Mouse (Mus musculus) forebrain, postnatal 0 days (tissue): ENCODE measurements at regions not wholly inside any gene's neighbourhood (a gene's known extent, or its start where the extent isn't known, plus 50 kb on each side); places are given as distances from the start of the nearest gene placed in this dataset.
A peak's percentile ranks its signal among the peaks of the same experiment; 100 is the strongest.

Experiments
- ATAC-seq: fragments of 200-750 bp; cut with Nextera tagmentation; 2 replicates; pipeline ENCODE4 v1.8.0; 2017; ENCODE audit warnings: mild to moderate bottlenecking, moderate library complexity
- DNase-seq: peaks from one replicate; pipeline ENCODE4 v3.0.0-alpha.2; 2015
- H3K27ac ChIP-seq: fragments of 300-500 bp; sonication (generic); 2 replicates; pipeline ENCODE4 v1.5.1; 2014; ENCODE audit warnings: low read depth, mild to moderate bottlenecking, antibody characterized with exemption, low read length, moderate library complexity, mixed read lengths
- H3K27me3 ChIP-seq: fragments of 300-500 bp; sonication (generic); 2 replicates; pipeline ENCODE4 v1.6.1; 2014; ENCODE audit warnings: mild to moderate bottlenecking, low read length, mixed read lengths; ENCODE audit not compliant: insufficient read depth
- H3K36me3 ChIP-seq: fragments of 300-500 bp; sonication (generic); 2 replicates; pipeline ENCODE4 v1.6.1; 2014; ENCODE audit warnings: mild to moderate bottlenecking, moderate library complexity; ENCODE audit not compliant: insufficient read depth
- H3K4me1 ChIP-seq: fragments of 300-500 bp; sonication (generic); 2 replicates; pipeline ENCODE4 v1.6.1; 2014; ENCODE audit warnings: antibody characterized with exemption; ENCODE audit not compliant: insufficient read depth
- H3K4me2 ChIP-seq: fragments of 300-500 bp; sonication (generic); 2 replicates; pipeline ENCODE4 v1.6.1; 2014; ENCODE audit warnings: low read depth, mild to moderate bottlenecking, moderate library complexity
- H3K4me3 ChIP-seq: fragments of 300-500 bp; sonication (generic); 2 replicates; pipeline ENCODE4 v1.5.1; 2014; ENCODE audit warnings: low read depth, low read length, mixed read lengths
- H3K9ac ChIP-seq: fragments of 300-500 bp; sonication (generic); 2 replicates; pipeline ENCODE4 v1.6.1; 2014; ENCODE audit warnings: mild to moderate bottlenecking
- H3K9me3 ChIP-seq: fragments of 300-500 bp; sonication (generic); 2 replicates; pipeline ENCODE4 v1.6.1; 2016; ENCODE audit warnings: low read length
- CTCF ChIP-seq: sonication (generic); IDR thresholded peaks from 2 replicates; pipeline ENCODE4 v1.5.1; 2016; ENCODE audit warnings: antibody characterized with exemption, control low read depth, low read depth
- WGBS: fragments of 180-500 bp; shearing (Covaris S2); extraction: QIAGEN DNeasy Blood & Tissue Kit; methylation state at CpG from one replicate; pipeline ENCODE4 v1.1.7; 2014; 5-methylcytosine and 5-hydroxymethylcytosine counted together

DNA sequence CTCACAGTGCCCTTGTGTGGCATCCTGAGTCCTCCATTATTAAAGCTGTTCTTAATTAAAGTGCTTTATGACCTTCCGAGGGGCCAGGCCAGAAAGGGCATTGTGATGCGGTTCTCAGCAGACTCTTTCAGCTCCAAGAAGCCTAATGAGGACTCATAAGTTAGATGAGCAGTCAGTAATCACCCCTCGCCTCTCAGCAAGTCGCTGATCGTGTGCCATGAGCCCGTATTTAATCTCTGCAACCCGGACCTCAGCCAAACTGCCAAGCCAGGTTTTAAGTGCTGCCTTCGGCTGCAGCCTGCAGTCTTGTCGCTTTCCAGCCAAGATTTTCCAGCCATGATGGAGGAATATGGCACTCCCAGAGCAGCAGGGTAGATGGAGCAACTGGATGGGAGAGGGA, 56.1 kb upstream of the Rbfox1 start:
- no peak overlapping the region for H3K9ac ChIP-seq
- H3K4me3 ChIP-seq, result no peak overlapping the region
- H3K36me3 ChIP-seq, result no peaks in the 10 kb centered on the region
- H3K27me3 ChIP-seq, result no peaks in the 10 kb centered on the region
- ATAC-seq (no peak), DNase-seq (peak; percentile 42)
- no peak for TF ChIP-seq CTCF
- H3K9me3 ChIP-seq, result no peaks in the 10 kb centered on the region
- WGBS, result 35% methylated on average over 9 of the region's 9 CpGs
- no peak overlapping the region for H3K4me2 ChIP-seq
- no peak overlapping the region for H3K27ac ChIP-seq
- no peaks in the 10 kb centered on the region; the same call in 1 of the 2 replicates for H3K4me1 ChIP-seq

DNA sequence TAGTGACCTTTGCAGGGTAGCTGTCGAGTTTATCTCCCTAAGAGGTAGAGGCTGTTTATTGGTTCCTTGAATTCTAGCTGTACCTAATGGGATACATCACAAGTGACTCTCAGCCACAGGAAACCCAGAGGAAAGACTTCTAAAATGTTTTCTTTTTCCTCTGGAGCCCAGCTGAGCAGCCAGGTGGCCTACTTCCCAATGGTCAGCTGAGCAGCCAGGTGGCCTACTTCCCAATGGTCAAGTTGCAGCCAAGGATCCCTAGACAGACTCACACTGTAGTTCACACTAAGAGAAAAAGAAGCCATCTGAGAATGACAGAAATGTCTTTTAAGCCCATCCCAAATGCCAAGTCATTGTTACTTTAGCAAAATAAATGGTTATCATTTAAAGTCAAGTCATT, 61.8 kb upstream of the Rbfox1 start:
- WGBS, result 68% methylated on average over 1 of the region's 1 CpGs
- H3K4me3 ChIP-seq, result no peak overlapping the region
- H3K9ac ChIP-seq, result no peak overlapping the region

DNA sequence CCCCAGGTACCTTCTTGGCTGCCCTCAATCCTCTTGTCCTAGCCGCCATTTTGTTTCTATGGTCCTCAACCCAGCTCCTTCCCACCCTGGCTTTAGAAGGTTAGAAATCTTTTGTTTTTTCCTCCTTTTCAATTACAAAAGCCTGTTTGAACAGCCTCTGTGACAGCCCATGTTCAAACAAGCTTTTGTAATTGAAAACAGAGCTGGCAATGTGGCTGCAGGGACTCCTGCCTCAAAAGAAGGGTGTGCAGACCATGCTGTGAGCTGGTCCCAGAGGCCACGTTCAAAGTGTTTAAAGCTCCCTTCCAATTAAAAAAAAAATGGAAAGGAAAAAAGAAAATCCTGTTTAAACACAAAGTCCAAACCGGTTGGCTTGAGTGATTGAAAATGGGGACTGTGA, 68.0 kb upstream of the Rbfox1 start:
- WGBS, result 9% methylated on average over 3 of the region's 3 CpGs
- no peaks in the 10 kb centered on the region for H3K36me3 ChIP-seq
- H3K9me3 ChIP-seq, result no peaks in the 10 kb centered on the region
- no peak overlapping the region for H3K4me2 ChIP-seq
- H3K27me3 ChIP-seq, result no peaks in the 10 kb centered on the region
- no peak for DNase-seq
- no peak overlapping the region for H3K27ac ChIP-seq
- H3K9ac ChIP-seq, result no peak overlapping the region
- H3K4me1 ChIP-seq, result no peaks in the 10 kb centered on the region
- TF ChIP-seq CTCF, result no peak
- H3K4me3 ChIP-seq, result no peak overlapping the region
- ATAC-seq, result no peak

More for the DNA sequence above, 61.8 kb upstream of the Rbfox1 start:
- DNase-seq, result no peak
- ATAC-seq, result no peak
- H3K9me3 ChIP-seq, result no peaks in the 10 kb centered on the region
- no peaks in the 10 kb centered on the region for H3K4me1 ChIP-seq
- no peak overlapping the region for H3K4me2 ChIP-seq
- no peaks in the 10 kb centered on the region for H3K36me3 ChIP-seq
- no peak overlapping the region for H3K27ac ChIP-seq
- TF ChIP-seq CTCF, result no peak
- H3K27me3 ChIP-seq, result no peaks in the 10 kb centered on the region

DNA sequence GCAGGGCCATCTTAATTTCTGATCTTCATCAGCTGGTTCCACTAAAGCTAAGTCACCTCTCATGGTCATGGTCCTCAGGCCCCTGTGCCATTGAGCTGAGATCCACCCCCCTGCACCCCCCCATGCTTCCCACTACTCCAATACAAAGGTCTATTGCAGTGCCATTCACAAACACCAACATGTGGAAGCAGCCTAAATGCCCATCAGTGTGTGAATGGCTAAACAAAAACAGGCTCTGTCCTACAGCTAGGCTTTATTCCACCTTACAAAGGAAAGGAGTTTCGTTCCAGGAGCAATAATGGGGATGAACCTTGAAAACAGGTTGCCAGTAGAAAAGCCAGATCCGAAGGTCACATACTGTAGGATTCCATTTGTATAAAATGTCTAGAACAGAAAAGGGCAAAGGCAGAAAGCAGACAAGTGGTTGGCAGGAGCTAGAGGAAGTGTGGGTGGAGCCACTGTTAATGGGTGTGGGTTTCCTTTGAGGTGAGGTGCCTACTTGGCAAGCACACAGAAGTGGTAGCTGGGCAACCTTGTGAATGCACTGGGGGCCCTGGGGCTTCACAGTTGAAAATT, 72.8 kb upstream of the Rbfox1 start:
- H3K4me3 ChIP-seq, result no peak overlapping the region
- H3K27ac ChIP-seq, result no peak overlapping the region
- H3K9ac ChIP-seq, result no peak overlapping the region
- WGBS, result 19% methylated on average over 2 of the region's 2 CpGs
- TF ChIP-seq CTCF, result no peak
- no peaks in the 10 kb centered on the region for H3K9me3 ChIP-seq
- H3K36me3 ChIP-seq, result no peaks in the 10 kb centered on the region
- no peak for DNase-seq
- no peaks in the 10 kb centered on the region for H3K27me3 ChIP-seq
- no peak overlapping the region for H3K4me2 ChIP-seq
- no peak for ATAC-seq
- peaks cover 5% of the 10 kb centered on the region; the same call in 1 of the 2 replicates for H3K4me1 ChIP-seq

DNA sequence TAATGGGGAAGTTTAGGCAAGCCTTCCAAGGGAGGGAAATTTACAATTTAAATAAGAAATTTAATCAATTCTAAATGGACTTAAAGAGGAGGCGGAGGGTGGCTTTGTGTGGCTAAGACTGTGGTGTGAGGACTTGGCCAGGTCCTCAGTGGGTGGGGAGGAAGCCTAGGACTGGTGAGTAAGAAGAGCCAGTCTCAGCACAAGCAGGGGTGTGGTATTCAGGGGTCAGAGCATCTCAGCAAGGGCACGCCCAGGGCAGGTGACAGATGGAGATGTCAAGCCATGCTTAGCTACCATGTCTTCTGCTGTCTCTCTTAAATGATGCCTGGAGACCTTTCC, 73.5 kb upstream of the Rbfox1 start:
- H3K4me2 ChIP-seq, result no peak overlapping the region
- no peaks in the 10 kb centered on the region for H3K36me3 ChIP-seq
- H3K4me1 ChIP-seq, result peaks cover 5% of the 10 kb centered on the region; the same call in 1 of the 2 replicates
- no peak overlapping the region for H3K4me3 ChIP-seq
- H3K27ac ChIP-seq, result no peak overlapping the region
- no peak overlapping the region for H3K9ac ChIP-seq
- TF ChIP-seq CTCF, result no peak
- ATAC-seq (no peak; the same call in 1 of the 2 replicates), DNase-seq (no peak)
- WGBS, result 27% methylated on average over 2 of the region's 2 CpGs
- H3K27me3 ChIP-seq, result no peaks in the 10 kb centered on the region
- H3K9me3 ChIP-seq, result no peaks in the 10 kb centered on the region

DNA sequence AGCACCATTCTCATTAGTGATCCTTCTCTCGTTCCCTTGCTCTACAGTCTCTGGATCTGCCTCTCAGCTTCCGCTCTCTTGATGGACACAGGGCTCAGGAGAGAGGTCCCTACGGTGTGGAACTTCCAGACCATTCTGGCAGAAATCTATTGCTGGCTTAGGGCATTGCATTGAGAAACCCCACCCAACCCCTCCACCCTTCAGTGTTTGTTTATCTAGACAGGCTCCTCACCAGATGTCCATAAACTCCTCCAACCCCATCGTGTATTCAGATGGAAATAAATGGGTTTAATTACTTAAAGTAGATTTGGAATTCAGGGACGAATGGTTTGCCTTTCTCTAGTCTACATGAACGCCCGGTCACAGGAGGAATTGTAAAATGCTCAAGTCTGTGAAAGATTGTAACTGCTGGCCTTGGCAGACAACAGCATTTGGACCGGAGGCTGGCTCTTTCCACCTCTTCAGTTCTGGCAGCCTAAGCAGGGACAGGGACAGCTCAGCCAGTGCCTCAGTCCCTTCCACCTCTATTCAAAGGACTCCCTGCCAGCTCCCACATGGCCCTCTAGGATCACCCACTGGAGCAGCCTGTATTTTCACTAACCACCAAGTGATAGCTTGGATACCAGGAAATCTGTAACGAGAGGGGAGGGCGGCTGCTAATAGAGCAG, 74.0 kb upstream of the Rbfox1 start:
- no peak for TF ChIP-seq CTCF
- 0 out of 2 replicates have a peak overlapping the region, but pooled peaks have one; percentile 50 for H3K27ac ChIP-seq
- H3K9me3 ChIP-seq, result no peaks in the 10 kb centered on the region
- ATAC-seq (peak; percentile 89), DNase-seq (peak; percentile 61)
- no peak overlapping the region for H3K4me2 ChIP-seq
- 21% methylated on average over 10 of the region's 10 CpGs for WGBS
- H3K36me3 ChIP-seq, result no peaks in the 10 kb centered on the region
- H3K4me3 ChIP-seq, result no peak overlapping the region
- peaks cover 5% of the 10 kb centered on the region; the same call in 1 of the 2 replicates for H3K4me1 ChIP-seq
- H3K27me3 ChIP-seq, result no peaks in the 10 kb centered on the region
- no peak overlapping the region for H3K9ac ChIP-seq

DNA sequence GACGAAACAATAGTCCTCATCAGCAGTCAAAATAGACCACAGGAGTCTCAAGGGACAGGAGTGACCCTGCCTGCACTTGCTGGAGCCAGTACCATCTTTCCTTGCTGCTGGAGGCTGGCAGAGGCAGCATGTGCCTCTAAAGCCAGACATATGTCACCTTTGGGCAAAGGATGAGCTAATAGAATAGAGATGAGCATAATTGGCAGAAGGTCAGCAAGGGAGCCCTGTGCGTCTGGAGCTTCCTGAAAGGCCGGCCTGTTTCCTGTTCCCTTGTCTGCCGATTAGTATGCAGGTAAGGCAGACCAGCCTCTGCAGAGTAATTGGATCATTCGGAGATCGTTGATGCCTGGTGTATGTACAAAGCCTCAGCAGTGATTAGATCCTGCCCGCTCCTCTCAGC, 87.0 kb upstream of the Rbfox1 start:
- Histone ChIP-seq H3K9me3 (no peaks in the 10 kb centered on the region), H3K27me3 (no peaks in the 10 kb centered on the region), H3K27ac (no peak overlapping the region), H3K9ac (0 out of 2 replicates have a peak overlapping the region, but pooled peaks have one; percentile 3), H3K4me1 (no peaks in the 10 kb centered on the region), H3K4me2 (no peak overlapping the region), H3K36me3 (no peaks in the 10 kb centered on the region), H3K4me3 (no peak overlapping the region)
- 28% methylated on average over 7 of the region's 7 CpGs for WGBS
- ATAC-seq (no peak), DNase-seq (no peak)
- no peak for TF ChIP-seq CTCF
